Mouse (Mus musculus) intestine, embryonic 16.5 days (tissue): ENCODE data around the gene Myh11. TPM values are rescaled to one million over a fixed set of nuclear protein-coding genes. Genes with fewer than 3 reads are reported as not detected.

Experiments used
- ATAC-seq: fragments of 200-750 bp; cut with Nextera tagmentation; 2 replicates; pipeline ENCODE4 v1.8.0; 2017; ENCODE audit warnings: moderate TSS enrichment, moderate library complexity
- H3K27ac ChIP-seq: fragments of 300-500 bp; sonication (generic); 2 replicates; pipeline ENCODE4 v1.5.1; 2014; ENCODE audit warnings: mild to moderate bottlenecking, low read length
- H3K27me3 ChIP-seq: fragments of 300-500 bp; sonication (generic); replicated peaks from 2 replicates; pipeline ENCODE4 v1.6.1; 2014; ENCODE audit warnings: low read length, control low read depth, mixed read lengths; ENCODE audit not compliant: control insufficient read depth, insufficient read depth
- H3K36me3 ChIP-seq: fragments of 300-500 bp; sonication (generic); 2 replicates; pipeline ENCODE4 v1.6.1; 2014; ENCODE audit warnings: low read length, control low read depth; ENCODE audit not compliant: control insufficient read depth, insufficient read depth
- H3K4me1 ChIP-seq: fragments of 300-500 bp; sonication (generic); 2 replicates; pipeline ENCODE4 v1.6.1; 2014; ENCODE audit warnings: low read length, control low read depth, mixed read lengths; ENCODE audit not compliant: control insufficient read depth, insufficient read depth
- H3K4me2 ChIP-seq: fragments of 300-500 bp; sonication (generic); 2 replicates; pipeline ENCODE4 v1.6.1; 2014; ENCODE audit warnings: low read depth, low read length, control low read depth
- H3K4me3 ChIP-seq: fragments of 300-500 bp; sonication (generic); 2 replicates; pipeline ENCODE4 v1.5.1; 2014; ENCODE audit warnings: mild to moderate bottlenecking, low read length
- H3K9ac ChIP-seq: fragments of 300-500 bp; sonication (generic); 2 replicates; pipeline ENCODE4 v1.6.1; 2014; ENCODE audit warnings: low read depth, low read length
- H3K9me3 ChIP-seq: fragments of 300-500 bp; sonication (generic); 2 replicates; pipeline ENCODE4 v1.6.1; 2016; ENCODE audit warnings: low read length, control low read depth; ENCODE audit not compliant: control insufficient read depth
- WGBS: fragments of 180-500 bp; shearing (Covaris S2); extraction: QIAGEN DNeasy Blood & Tissue Kit; methylation state at CpG from one replicate; pipeline ENCODE4 v1.1.7; 2014; 5-methylcytosine and 5-hydroxymethylcytosine counted together
- polyA plus RNA-seq: library from polyadenylated mRNA; unstranded; fragments of >200 nt; fragmentation: Nextera tagmentation; extraction: Ambion mirVana; gene quantifications from 2 replicates; pipeline ENCODE4 v1.2.1, GENCODE M21; 2015

Myh11 gene
- polyA plus RNA-seq, 1 experiment from 2014 or later: 140 TPM

DNA sequence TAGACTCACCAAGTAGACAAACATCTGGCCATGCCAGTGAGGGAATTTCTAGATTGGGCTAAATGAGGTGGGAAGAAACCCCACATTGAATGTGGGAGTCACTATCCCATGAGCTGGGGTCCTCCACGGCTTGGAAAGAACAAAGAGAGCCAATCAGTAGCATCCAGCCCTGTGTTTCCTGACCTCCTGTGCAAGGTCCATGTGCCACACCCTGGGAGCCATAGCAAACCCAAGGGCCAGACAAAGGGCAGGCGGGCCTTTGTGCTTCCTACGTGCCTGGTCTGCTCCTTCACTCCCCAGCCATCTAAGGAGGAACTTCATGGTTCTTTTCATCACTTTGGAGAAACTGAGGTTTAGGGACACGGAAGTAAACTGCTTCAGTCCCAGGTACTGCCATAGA lies 38.3 kb downstream of the Myh11 start:
- no peak overlapping the region for H3K9ac ChIP-seq
- H3K4me1 ChIP-seq: no peaks in the 10 kb centered on the region
- ATAC-seq: peak; percentile 80
- no peak overlapping the region for H3K27ac ChIP-seq
- H3K4me3 ChIP-seq: no peak overlapping the region
- no peaks in the 10 kb centered on the region for H3K27me3 ChIP-seq
- H3K36me3 ChIP-seq: no peaks in the 10 kb centered on the region
- H3K9me3 ChIP-seq: no peaks in the 10 kb centered on the region
- 78% methylated on average over 4 of the region's 4 CpGs for WGBS
- H3K4me2 ChIP-seq: no peak overlapping the region

DNA sequence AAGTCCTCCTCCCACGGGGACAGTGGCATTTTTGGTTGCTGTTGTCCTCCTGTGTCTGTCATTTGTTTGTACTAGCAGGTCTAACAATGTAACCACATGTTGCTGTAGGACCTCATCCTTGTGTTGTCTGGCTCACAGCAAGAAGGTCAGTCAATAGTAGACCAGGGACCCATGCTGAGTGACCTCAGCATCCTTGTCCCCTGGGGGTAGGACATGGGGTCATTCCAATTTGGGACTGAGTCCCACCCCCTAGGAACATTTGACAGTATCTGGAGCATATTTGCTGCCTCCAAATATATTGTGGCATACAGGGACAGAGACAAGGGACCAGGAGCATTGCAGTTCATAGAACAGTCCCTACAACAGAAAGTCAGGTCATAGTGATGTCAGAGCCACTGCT lies 41.3 kb downstream of the Myh11 start:
- Histone ChIP-seq H3K27me3 (no peaks in the 10 kb centered on the region), H3K4me1 (no peaks in the 10 kb centered on the region), H3K27ac (no peak overlapping the region), H3K4me3 (no peak overlapping the region), H3K9ac (no peak overlapping the region), H3K36me3 (no peaks in the 10 kb centered on the region), H3K9me3 (no peaks in the 10 kb centered on the region), H3K4me2 (no peak overlapping the region)
- 63% methylated on average over 1 of the region's 1 CpGs for WGBS
- ATAC-seq: no peak

GRCm38 (mm10) chr16:14242553-14242952 lies 48.6 kb downstream of the Myh11 start:
- no peak for ATAC-seq
- Histone ChIP-seq H3K36me3 (no peaks in the 10 kb centered on the region), H3K9me3 (no peaks in the 10 kb centered on the region), H3K27me3 (no peaks in the 10 kb centered on the region), H3K27ac (no peak overlapping the region), H3K4me2 (no peak overlapping the region), H3K4me3 (no peak overlapping the region), H3K9ac (no peak overlapping the region), H3K4me1 (no peaks in the 10 kb centered on the region)
- 40% methylated on average over 2 of the region's 2 CpGs for WGBS

- H3K4me1 ChIP-seq: no peaks in the 10 kb centered on the region
- ATAC-seq: no peak
Observed at GRCm38 (mm10) chr16:14242059-14242458, 49.1 kb downstream of the Myh11 start.

DNA sequence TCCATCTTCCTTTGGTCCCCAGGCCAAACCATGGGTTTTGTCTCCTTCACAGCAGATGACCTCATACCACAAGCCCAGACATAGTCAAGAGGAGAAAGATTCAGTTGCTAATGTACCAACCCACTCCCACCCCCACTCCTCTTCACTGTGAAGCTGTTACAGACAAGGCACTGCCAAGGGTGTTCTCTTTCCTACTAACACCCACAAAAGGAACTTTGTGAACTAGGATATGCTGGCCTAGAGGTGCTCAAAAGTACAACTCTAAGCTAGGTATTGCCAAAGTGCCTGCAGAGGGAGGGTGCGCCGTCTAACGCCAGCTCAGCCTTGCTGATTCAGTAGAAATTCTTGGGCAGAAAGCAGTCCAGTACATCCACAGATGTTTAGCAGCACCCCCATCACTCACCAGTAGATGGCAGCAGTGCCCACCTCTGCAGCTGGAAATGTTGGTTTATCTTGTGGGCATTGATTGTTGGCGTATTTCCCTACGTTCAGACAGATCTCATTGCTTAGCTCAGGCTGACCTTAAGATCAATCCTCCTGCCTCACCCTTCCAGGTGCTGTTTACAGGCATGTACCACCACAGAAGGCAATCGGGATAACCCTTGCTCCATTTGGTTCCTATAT lies 54.0 kb downstream of the Myh11 start:
- no peaks in the 10 kb centered on the region for H3K9me3 ChIP-seq
- H3K27ac ChIP-seq: no peak overlapping the region
- no peak overlapping the region for H3K4me3 ChIP-seq
- no peak overlapping the region for H3K9ac ChIP-seq
- no peaks in the 10 kb centered on the region for H3K4me1 ChIP-seq
- H3K27me3 ChIP-seq: no peaks in the 10 kb centered on the region
- 22% methylated on average over 6 of the region's 6 CpGs for WGBS
- peak; percentile 46; the same call in 1 of the 2 replicates for ATAC-seq
- no peak overlapping the region for H3K4me2 ChIP-seq
- H3K36me3 ChIP-seq: no peaks in the 10 kb centered on the region

More at GRCm38 (mm10) chr16:14242059-14242458, 49.1 kb downstream of the Myh11 start:
- no peak overlapping the region for H3K9ac ChIP-seq
- 75% methylated on average over 3 of the region's 3 CpGs for WGBS
- H3K36me3 ChIP-seq: no peaks in the 10 kb centered on the region
- H3K4me3 ChIP-seq: no peak overlapping the region
- H3K9me3 ChIP-seq: no peaks in the 10 kb centered on the region
- no peak overlapping the region for H3K27ac ChIP-seq
- no peaks in the 10 kb centered on the region for H3K27me3 ChIP-seq
- H3K4me2 ChIP-seq: no peak overlapping the region

DNA sequence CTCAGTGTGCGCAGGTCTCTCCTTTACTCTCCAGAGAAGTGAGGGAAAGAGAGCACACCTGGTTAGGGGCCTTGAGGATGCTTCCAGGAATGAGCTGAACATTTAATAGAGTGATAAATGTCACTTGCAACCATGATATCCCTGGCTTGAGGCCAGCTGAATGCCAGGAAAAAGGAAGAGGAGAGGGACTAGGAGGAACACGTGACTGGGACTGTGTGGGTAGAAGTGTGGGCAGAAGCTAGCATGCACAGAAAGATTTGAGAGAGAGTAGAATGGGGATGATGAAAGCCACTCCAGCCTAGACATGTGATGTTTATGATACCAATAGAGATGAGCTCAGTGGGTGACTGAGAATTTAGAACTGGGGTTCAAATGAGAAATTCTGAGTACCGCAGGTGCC lies 76.0 kb downstream of the Myh11 start:
- no peaks in the 10 kb centered on the region for H3K9me3 ChIP-seq
- ATAC-seq: no peak
- H3K27ac ChIP-seq: no peak overlapping the region
- no peaks in the 10 kb centered on the region for H3K4me1 ChIP-seq
- 89% methylated on average over 3 of the region's 3 CpGs for WGBS
- H3K9ac ChIP-seq: no peak overlapping the region
- no peak overlapping the region for H3K4me2 ChIP-seq
- H3K27me3 ChIP-seq: no peaks in the 10 kb centered on the region
- no peak overlapping the region for H3K4me3 ChIP-seq
- H3K36me3 ChIP-seq: no peaks in the 10 kb centered on the region

DNA sequence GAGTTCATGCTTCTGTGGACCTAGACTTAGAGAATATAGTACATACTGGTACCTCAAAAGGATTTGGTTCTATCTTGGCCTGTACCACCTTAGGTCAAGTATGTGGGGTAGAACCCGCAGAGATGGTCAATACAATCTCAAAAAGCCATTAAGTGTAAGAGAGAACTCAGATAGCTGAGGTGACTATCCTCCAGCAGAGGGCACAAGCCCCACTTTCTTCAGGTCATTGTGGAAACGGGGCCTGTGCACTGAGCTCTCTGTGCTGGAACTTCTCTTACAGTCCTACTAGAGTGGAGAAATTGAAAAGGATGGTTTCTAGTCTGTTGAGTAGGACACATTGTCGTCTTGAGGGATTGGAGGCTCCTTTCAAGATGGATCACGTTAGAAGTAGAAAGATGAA lies 92.4 kb downstream of the Myh11 start:
- H3K36me3 ChIP-seq: no peaks in the 10 kb centered on the region
- 78% methylated on average over 4 of the region's 4 CpGs for WGBS
- no peaks in the 10 kb centered on the region for H3K9me3 ChIP-seq
- no peak overlapping the region for H3K4me2 ChIP-seq
- ATAC-seq: no peak
- no peak overlapping the region for H3K27ac ChIP-seq
- no peak overlapping the region for H3K4me3 ChIP-seq
- no peaks in the 10 kb centered on the region for H3K4me1 ChIP-seq
- no peak overlapping the region for H3K9ac ChIP-seq
- H3K27me3 ChIP-seq: no peaks in the 10 kb centered on the region

- H3K9me3 ChIP-seq: no peaks in the 10 kb centered on the region
- H3K27me3 ChIP-seq: no peaks in the 10 kb centered on the region
- 36% methylated on average over 1 of the region's 1 CpGs for WGBS
- no peak overlapping the region for H3K4me3 ChIP-seq
- H3K27ac ChIP-seq: no peak overlapping the region
- ATAC-seq: no peak
- H3K9ac ChIP-seq: no peak overlapping the region
- H3K4me1 ChIP-seq: no peaks in the 10 kb centered on the region
- H3K36me3 ChIP-seq: 0 out of 2 replicates have a peak, but pooled peaks cover 4% of the 10 kb centered on the region
- no peak overlapping the region for H3K4me2 ChIP-seq
Observed at GRCm38 (mm10) chr16:14195427-14195826, 95.7 kb downstream of the Myh11 start.

DNA sequence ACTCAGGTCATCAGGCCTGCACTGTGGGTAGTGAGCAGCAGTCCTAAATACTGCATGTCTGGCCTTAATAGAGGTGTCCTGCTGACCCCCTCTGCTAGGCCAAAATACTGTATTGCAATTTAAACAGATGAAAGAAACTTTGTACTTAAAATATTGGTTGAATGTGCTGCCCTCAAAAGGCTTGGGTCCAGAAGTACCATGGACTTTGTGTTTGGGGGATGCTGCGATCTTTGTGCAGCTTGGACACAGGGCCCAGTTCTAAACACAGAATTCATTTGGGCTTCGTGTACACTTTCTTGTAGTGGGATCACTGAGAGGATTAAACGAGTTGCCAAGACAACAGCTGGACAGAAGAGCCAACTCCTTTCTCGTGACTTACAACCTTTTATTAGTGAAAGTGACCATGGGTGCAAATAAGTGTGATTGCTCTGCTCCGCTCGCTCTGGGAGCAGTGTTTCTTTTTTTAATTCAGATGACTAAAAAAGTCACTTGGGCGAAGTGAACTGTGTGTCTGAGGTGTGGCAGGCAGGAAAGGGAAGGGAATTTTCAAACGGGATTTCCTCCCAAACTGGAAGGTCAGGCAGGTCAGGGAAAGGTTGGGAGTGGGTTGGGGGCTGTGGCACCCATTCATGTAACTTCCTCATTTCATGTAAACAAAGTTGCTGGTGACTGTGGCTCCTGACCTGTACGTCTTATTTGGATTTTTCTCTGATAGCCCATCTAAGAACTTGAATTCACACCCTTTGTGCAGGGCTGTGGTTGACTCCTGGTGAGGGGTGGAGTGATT lies 96.8 kb downstream of the Myh11 start:
- Histone ChIP-seq H3K9me3 (no peaks in the 10 kb centered on the region), H3K27ac (no peak overlapping the region), H3K4me2 (no peak overlapping the region), H3K9ac (no peak overlapping the region), H3K27me3 (no peaks in the 10 kb centered on the region), H3K36me3 (0 out of 2 replicates have a peak, but pooled peaks cover 5% of the 10 kb centered on the region), H3K4me3 (no peak overlapping the region), H3K4me1 (no peaks in the 10 kb centered on the region)
- ATAC-seq: no peak
- 60% methylated on average over 9 of the region's 9 CpGs for WGBS
